In the genomic region with DNA sequence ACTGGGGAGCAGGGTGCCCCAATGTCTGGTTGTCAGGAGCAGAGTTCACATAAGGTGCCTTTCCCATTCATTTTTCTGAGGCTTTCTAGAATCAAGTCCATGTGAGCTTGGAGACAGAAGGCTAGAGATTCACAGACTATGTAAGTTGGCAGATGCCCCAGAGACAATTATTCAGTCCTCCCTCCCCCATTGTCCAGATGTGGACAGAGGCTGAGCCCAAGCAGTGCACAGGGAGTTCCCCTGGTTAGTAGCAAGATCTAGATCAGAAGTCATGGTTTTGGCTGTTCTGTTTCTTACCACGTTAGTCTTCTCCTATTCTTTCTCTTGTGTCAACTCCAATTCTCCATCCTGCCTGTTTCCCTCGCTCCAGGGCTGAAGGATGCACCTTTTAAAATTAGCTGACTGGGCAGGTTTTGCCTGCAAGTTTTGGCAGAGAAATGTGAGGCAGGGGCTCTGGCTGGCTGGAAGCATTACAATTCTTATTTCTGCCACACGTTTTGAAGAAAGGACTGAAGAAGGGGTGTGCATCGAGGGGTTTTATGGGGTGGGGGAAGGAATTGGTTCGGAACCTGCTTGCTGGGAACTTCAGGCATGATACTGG, we compare ENCODE assay signal across 34 mouse cellular contexts. TPM values are rescaled to one million over a fixed set of nuclear protein-coding genes. Genes with fewer than 3 reads are reported as not detected.
DNase-seq lines count a peak whose midpoint lies in the region; ATAC-seq and TF ChIP-seq lines count a peak whose summit lies in the region.
"Had no signal": no experiment of that assay in that cellular context is flagged by ENCODE, and none has a peak within 500 bp of the region (broad histone marks: within the 10 kb centered on the region; RNA-seq: fewer than 3 reads in every experiment).

No protein-coding gene starts in this region.

- peak overlapping the region; percentile 60 for H3K4me2 ChIP-seq in hindbrain, embryonic 13.5 days
- peak overlapping the region; percentile 55 for H3K4me2 ChIP-seq in neural tube, embryonic 12.5 days (replicated peaks)
- H3K4me2 ChIP-seq in intestine, embryonic 16.5 days (ENCODE audit: low read depth, low read length): no peak overlapping the region
- H3K4me2 ChIP-seq: embryonic facial prominence, embryonic 13.5 days; forebrain, embryonic 12.5 days; limb, embryonic 12.5 days; liver, embryonic 15.5 days; lung, embryonic 14.5 days had no signal

- H3K9me3 ChIP-seq in E14TG2a.4 (ENCODE audit: low read length): peaks cover 3% of the 10 kb centered on the region; the same call in 1 of the 2 replicates
- H3K9me3 ChIP-seq in hindbrain, embryonic 13.5 days: no peaks in the 10 kb centered on the region
- H3K9me3 ChIP-seq in neural tube, embryonic 12.5 days: no peaks in the 10 kb centered on the region
- H3K9me3 ChIP-seq in intestine, embryonic 16.5 days (ENCODE audit: control insufficient read depth, low read length): no peaks in the 10 kb centered on the region
- H3K9me3 ChIP-seq: embryonic facial prominence, embryonic 13.5 days; forebrain, embryonic 12.5 days; limb, embryonic 12.5 days; liver, embryonic 15.5 days had no signal

- no peak for TF ChIP-seq CTCF in E14TG2a.4 (conservative IDR thresholded peaks at IDR 0.05; ENCODE audit: low read length)

- peak overlapping the region; percentile 87 for H3K9ac ChIP-seq in hindbrain, embryonic 13.5 days
- H3K9ac ChIP-seq in neural tube, embryonic 12.5 days: peak overlapping the region; percentile 61; the same call in 1 of the 2 replicates
- H3K9ac ChIP-seq in intestine, embryonic 16.5 days (ENCODE audit: low read depth, low read length): no peak overlapping the region
- H3K9ac ChIP-seq: embryonic facial prominence, embryonic 13.5 days; forebrain, embryonic 12.5 days; forebrain, postnatal 0 days; limb, embryonic 12.5 days; liver, embryonic 15.5 days; lung, embryonic 14.5 days had no signal

- peak overlapping the region; percentile 95 for H3K27ac ChIP-seq in hindbrain, embryonic 13.5 days
- H3K27ac ChIP-seq in neural tube, embryonic 12.5 days: no peak overlapping the region
- no peak overlapping the region for H3K27ac ChIP-seq in intestine, embryonic 16.5 days (ENCODE audit: low read length)
- H3K27ac ChIP-seq: embryonic facial prominence, embryonic 13.5 days; forebrain, embryonic 12.5 days; limb, embryonic 12.5 days; liver, embryonic 15.5 days had no signal

- peaks cover 70% of the 10 kb centered on the region for H3K4me1 ChIP-seq in E14TG2a.4 (replicated peaks; ENCODE audit: low read depth, low read length)
- peaks cover 24% of the 10 kb centered on the region for H3K4me1 ChIP-seq in hindbrain, embryonic 13.5 days (replicated peaks)
- H3K4me1 ChIP-seq in neural tube, embryonic 12.5 days: peaks cover 4% of the 10 kb centered on the region; the same call in 1 of the 2 replicates
- H3K4me1 ChIP-seq in intestine, embryonic 16.5 days (ENCODE audit: control insufficient read depth, insufficient read depth, low read length): no peaks in the 10 kb centered on the region
- H3K4me1 ChIP-seq: liver, embryonic 15.5 days had no signal

- H3K27me3 ChIP-seq in E14TG2a.4 (ENCODE audit: insufficient read depth, low read length): peaks cover 91% of the 10 kb centered on the region
- peaks cover 95% of the 10 kb centered on the region for H3K27me3 ChIP-seq in hindbrain, embryonic 13.5 days
- H3K27me3 ChIP-seq in neural tube, embryonic 12.5 days (replicated peaks): peaks cover 99% of the 10 kb centered on the region
- peaks cover 92% of the 10 kb centered on the region for H3K27me3 ChIP-seq in intestine, embryonic 16.5 days (replicated peaks; ENCODE audit: control insufficient read depth, insufficient read depth, low read length)

- peak; percentile 7 for DNase-seq in A20 (ENCODE audit: low read depth, low spot score)
- DNase-seq in left cerebral cortex, adult 9 months (ENCODE audit: low spot score in 2 of 2): no peak
- no peak for DNase-seq in retina, embryonic 14.5 days (ENCODE audit: low spot score)
- DNase-seq: adrenal gland, postnatal 10 days; cerebellum, adult 11-12 months; cerebellum, postnatal 10 days; forebrain, postnatal 0 days; gastrocnemius, postnatal 10 days; heart, postnatal 14 days; kidney, adult 9 months; kidney, postnatal 10 days; layer of hippocampus, postnatal 36 days; lung, embryonic 14.5 days; lung, postnatal 14 days; thymus, postnatal 14 days had no signal

- H3K36me3 ChIP-seq in E14TG2a.4 (ENCODE audit: insufficient read depth, low read length): no peaks in the 10 kb centered on the region
- no peaks in the 10 kb centered on the region; the same call in 1 of the 2 replicates for H3K36me3 ChIP-seq in hindbrain, embryonic 13.5 days
- no peaks in the 10 kb centered on the region for H3K36me3 ChIP-seq in neural tube, embryonic 12.5 days
- no peaks in the 10 kb centered on the region for H3K36me3 ChIP-seq in intestine, embryonic 16.5 days (ENCODE audit: control insufficient read depth, insufficient read depth, low read length)
- H3K36me3 ChIP-seq: embryonic facial prominence, embryonic 13.5 days; forebrain, embryonic 12.5 days; limb, embryonic 12.5 days; liver, embryonic 15.5 days had no signal

- ATAC-seq in hindbrain, embryonic 13.5 days (ENCODE audit: low FRiP score): no peak
- ATAC-seq in neural tube, embryonic 12.5 days (ENCODE audit: low FRiP score, low read depth): no peak
- no peak for ATAC-seq in granulocyte monocyte progenitor cell, adult 5-6 weeks (replicated peaks; ENCODE audit: poor library complexity, severe bottlenecking)
- no peak for ATAC-seq in intestine, embryonic 16.5 days
- ATAC-seq: forebrain, postnatal 0 days; intestine, postnatal 0 days; midbrain, embryonic 16.5 days had no signal

- H3K4me3 ChIP-seq in E14TG2a.4 (replicated peaks; ENCODE audit: low read length): peak overlapping the region; percentile 61; the same call in 1 of the 2 replicates
- H3K4me3 ChIP-seq in hindbrain, embryonic 13.5 days: peak overlapping the region; percentile 51
- H3K4me3 ChIP-seq in neural tube, embryonic 12.5 days: peak overlapping the region; percentile 45
- no peak overlapping the region for H3K4me3 ChIP-seq in intestine, embryonic 16.5 days (ENCODE audit: low read length)
- H3K4me3 ChIP-seq: embryonic facial prominence, embryonic 13.5 days; erythroblast, embryonic 14.5 days; forebrain, embryonic 12.5 days; limb, embryonic 12.5 days; liver, embryonic 15.5 days had no signal

- WGBS in hindbrain, embryonic 13.5 days: 4% methylated on average over 5 of the region's 5 CpGs
- WGBS in neural tube, embryonic 12.5 days: under 1% methylated on average over 5 of the region's 5 CpGs
- 4% methylated on average over 5 of the region's 5 CpGs for WGBS in intestine, embryonic 16.5 days

RNA-seq across cellular contexts. Expression of gene Slc6a5, which starts 3.9 kb away (rescaled TPM):
- polyA plus RNA-seq in hindbrain, embryonic 13.5 days (2015; fragmentation: Nextera tagmentation; extraction: Ambion mirVana): 12.5 and 13.0 TPM in 2 replicates
- 13.5 and 14.5 TPM in 2 replicates for polyA plus RNA-seq in neural tube, embryonic 12.5 days (2016; fragmentation: Nextera tagmentation; extraction: Ambion mirVana)
- total RNA-seq in granulocyte monocyte progenitor cell, adult 5-6 weeks (2014; fragmentation: Nextera tagmentation): 0.09 TPM in 1 of 2 replicates, not detected in the other
- not detected in 2 replicates for total RNA-seq in granulocyte monocyte progenitor cell, adult 5-6 weeks (2017)
- not detected in 2 replicates for polyA plus RNA-seq in intestine, embryonic 16.5 days (2015; fragmentation: Nextera tagmentation; extraction: Ambion mirVana)
- total RNA-seq: common myeloid progenitor, adult 5-6 weeks; gastrocnemius, postnatal 10 days; heart, postnatal 14 days; liver, adult 2 months had no signal
- polyA plus RNA-seq: erythroblast, embryonic 14.5 days; forebrain, embryonic 12.5 days; forebrain, postnatal 0 days; heart, embryonic 14.5 days; intestine, postnatal 0 days; large intestine, adult 2 months; limb, embryonic 12.5 days; liver, adult 2 months; liver, embryonic 15.5 days; lung, embryonic 14.5 days; small intestine, adult 2 months; stomach, embryonic 16.5 days; urinary bladder, adult 2 months had no signal

Comparison
In these comparisons a context has a peak if more than half of its experiments do, and no peak if none do; other contexts are left out.
1. RNA of gene Slc6a5, which starts 3.9 kb away (polyA plus RNA-seq): 13.5 to 14.5 TPM in neural tube, embryonic 12.5 days and 12.5 to 13.0 TPM in hindbrain, embryonic 13.5 days; not detected in intestine, embryonic 16.5 days; every median in the first group is over 10 times any median in the second.